Mouse (Mus musculus) MEL (cell line): ENCODE results near the gene Krtap4-9. TPM values are rescaled to one million over a fixed set of nuclear protein-coding genes. Genes with fewer than 3 reads are reported as not detected.
"Not testable (repeated sequence)": the region's sequence is repeated elsewhere in the genome, so short reads cannot be mapped to it uniquely, and the experiment has no call there.

Experiments used
- DNase-seq: peaks from one replicate; pipeline ENCODE4 v3.0.0; 2011; ENCODE audit warnings: low read depth, low spot score
- H3K27ac ChIP-seq: 2 replicates; pipeline ENCODE4 v1.5.1; 2012; ENCODE audit warnings: low read depth, mild to moderate bottlenecking, control low read depth, low read length, moderate library complexity; ENCODE audit not compliant: control insufficient read depth
- H3K27me3 ChIP-seq, 2 experiments: fragments of 150-350 bp in 1 of 2; sonication (generic) in 1 of 2; 2 replicates each; pipeline ENCODE4 v1.6.1; 2012; ENCODE audit warnings: low read length in 2 of 2, mild to moderate bottlenecking in 2 of 2, improper control_type of control experiment in 1 of 2, moderate library complexity in 1 of 2; ENCODE audit not compliant: insufficient read depth in 2 of 2, control insufficient read depth in 1 of 2
- H3K36me3 ChIP-seq, 2 experiments: 2 replicates each; pipeline ENCODE4 v1.6.1; 2012 to 2014; ENCODE audit warnings: low read length in 2 of 2, improper control_type of control experiment in 1 of 2, inconsistent platforms in 1 of 2, mild to moderate bottlenecking in 1 of 2; ENCODE audit not compliant: insufficient read depth in 2 of 2, control insufficient read depth in 1 of 2
- H3K4me1 ChIP-seq, 2 experiments: fragments of 150-350 bp in 1 of 2; sonication (generic) in 1 of 2; 2 replicates each; pipeline ENCODE4 v1.6.1; 2012; ENCODE audit warnings: low read length in 2 of 2, improper control_type of control experiment in 1 of 2, mild to moderate bottlenecking in 1 of 2; ENCODE audit not compliant: insufficient read depth in 2 of 2, control insufficient read depth in 1 of 2
- H3K4me3 ChIP-seq, 2 experiments: fragments of 150-350 bp in 1 of 2; sonication (generic) in 1 of 2; 2 replicates each; pipeline ENCODE4 v1.5.1; 2012; ENCODE audit warnings: low read depth in 2 of 2, low read length in 2 of 2, mild to moderate bottlenecking in 2 of 2, moderate library complexity in 2 of 2, control low read depth in 1 of 2, improper control_type of control experiment in 1 of 2; ENCODE audit not compliant: control insufficient read depth in 1 of 2, insufficient read depth in 1 of 2
- H3K79me2 ChIP-seq: 2 replicates; pipeline ENCODE4 v1.6.1; 2012; ENCODE audit warnings: mild to moderate bottlenecking, low read length, moderate library complexity; ENCODE audit not compliant: control insufficient read depth, poor library complexity, insufficient read depth
- H3K9ac ChIP-seq: 2 replicates; pipeline ENCODE4 v1.6.1; 2012; ENCODE audit warnings: low read depth, mild to moderate bottlenecking, control low read depth, low read length, moderate library complexity; ENCODE audit not compliant: control insufficient read depth, poor library complexity, severe bottlenecking
- H3K9me3 ChIP-seq: fragments of 150-350 bp; sonication (generic); replicated peaks from 2 replicates; pipeline ENCODE4 v1.6.1; 2012; ENCODE audit warnings: mild to moderate bottlenecking, low read length, improper control_type of control experiment, moderate library complexity; ENCODE audit not compliant: insufficient read depth
- CTCF ChIP-seq, 3 experiments: IDR thresholded peaks in 2 of 3; conservative IDR thresholded peaks in 1 of 3; 2 replicates each; pipeline ENCODE4 v1.5.1; 2011 to 2012; ENCODE audit warnings: low read length in 3 of 3, low read depth in 2 of 3, mild to moderate bottlenecking in 2 of 3, improper control_type of control experiment in 1 of 3, inconsistent platforms in 1 of 3, mixed read lengths in 1 of 3, moderate library complexity in 1 of 3; ENCODE audit not compliant: control insufficient read depth in 1 of 3, insufficient read depth in 1 of 3, poor library complexity in 1 of 3, severe bottlenecking in 1 of 3
- ELF1 ChIP-seq: IDR thresholded peaks from 2 replicates; pipeline ENCODE4 v1.6.1; 2014; ENCODE audit warnings: low read depth, mild to moderate bottlenecking, inconsistent platforms, low read length, improper control_type of control experiment, moderate library complexity
- ETS1 ChIP-seq: IDR thresholded peaks from 2 replicates; pipeline ENCODE4 v1.6.1; 2012; ENCODE audit warnings: low read depth, mild to moderate bottlenecking, inconsistent platforms, low read length, improper control_type of control experiment, moderate library complexity
- GABPA ChIP-seq: IDR thresholded peaks from 2 replicates; pipeline ENCODE4 v1.6.1; 2012; ENCODE audit warnings: low read depth, mild to moderate bottlenecking, inconsistent platforms, low read length, improper control_type of control experiment, moderate library complexity
- GATA1 ChIP-seq: IDR thresholded peaks from 2 replicates; pipeline ENCODE4 v1.6.1; 2011; ENCODE audit warnings: low read depth, low read length, improper control_type of control experiment
- HCFC1 ChIP-seq: IDR thresholded peaks from 2 replicates; pipeline ENCODE4 v1.6.1; 2012; ENCODE audit warnings: low read depth, mild to moderate bottlenecking, inconsistent platforms, low read length, improper control_type of control experiment, moderate library complexity
- JUND ChIP-seq: IDR thresholded peaks from 2 replicates; pipeline ENCODE4 v1.6.1; 2011; ENCODE audit warnings: low read depth, mild to moderate bottlenecking, improper control_type of control experiment, low read length
- KAT2A ChIP-seq: conservative IDR thresholded peaks from 2 replicates; pipeline ENCODE4 v1.6.1; 2012; ENCODE audit warnings: low read depth, low read length, improper control_type of control experiment, inconsistent platforms
- MAX ChIP-seq: IDR thresholded peaks from 2 replicates; pipeline ENCODE4 v1.6.1; 2011; ENCODE audit warnings: low read length, improper control_type of control experiment
- MAZ ChIP-seq: IDR thresholded peaks from 2 replicates; pipeline ENCODE4 v1.6.1; 2012; ENCODE audit warnings: low read depth, mild to moderate bottlenecking, inconsistent platforms, low read length, improper control_type of control experiment
- MEF2A ChIP-seq: IDR thresholded peaks from 2 replicates; pipeline ENCODE4 v1.6.1; 2014; ENCODE audit warnings: low read depth, mild to moderate bottlenecking, inconsistent platforms, low read length, improper control_type of control experiment; ENCODE audit not compliant: poor library complexity, insufficient replicate concordance, severe bottlenecking; ENCODE audit errors: extremely low read depth
- MXI1 ChIP-seq: IDR thresholded peaks from 2 replicates; pipeline ENCODE4 v1.6.1; 2011; ENCODE audit warnings: mild to moderate bottlenecking, low read depth, low read length, improper control_type of control experiment
- SIN3A ChIP-seq: IDR thresholded peaks from 2 replicates; pipeline ENCODE4 v1.6.1; 2012; ENCODE audit warnings: low read length, improper control_type of control experiment, inconsistent platforms
- TBP ChIP-seq: IDR thresholded peaks from 2 replicates; pipeline ENCODE4 v1.8.0; 2011; ENCODE audit warnings: low read depth, low read length, improper control_type of control experiment
- UBTF ChIP-seq: IDR thresholded peaks from 2 replicates; pipeline ENCODE4 v1.6.1; 2012; ENCODE audit warnings: low read depth, mild to moderate bottlenecking, inconsistent platforms, low read length, improper control_type of control experiment, moderate library complexity, borderline replicate concordance; ENCODE audit not compliant: insufficient read depth
- USF1 ChIP-seq: IDR thresholded peaks from 2 replicates; pipeline ENCODE4 v1.6.1; 2014; ENCODE audit warnings: low read depth, mild to moderate bottlenecking, inconsistent platforms, low read length, improper control_type of control experiment, moderate library complexity
- ZKSCAN1 ChIP-seq: IDR thresholded peaks from 2 replicates; pipeline ENCODE4 v1.6.1; 2012; ENCODE audit warnings: low read depth, mild to moderate bottlenecking, inconsistent platforms, low read length, improper control_type of control experiment, moderate library complexity
- ZMIZ1 ChIP-seq: IDR thresholded peaks from 2 replicates; pipeline ENCODE4 v1.6.1; 2012; ENCODE audit warnings: low read depth, mild to moderate bottlenecking, inconsistent platforms, low read length, improper control_type of control experiment, moderate library complexity
- polyA plus RNA-seq, 2 experiments: library from polyadenylated mRNA; stranded (reverse) in 1 of 2; unstranded in 1 of 2; fragments of >175 nt in 1 of 2; fragments of >200 nt in 1 of 2; gene quantifications; 2 replicates each; pipeline versions ENCODE4 v1.2.1 to v1.2.4; 2012; ENCODE audit warnings: low replicate concordance in 2 of 2, low read depth in 1 of 2; ENCODE audit not compliant: insufficient read length in 2 of 2, insufficient read depth in 1 of 2, missing spikeins in 1 of 2
- total RNA-seq: library from RNA; depleted of rRNA; stranded (reverse); fragments of 300-350 nt; gene quantifications from 2 replicates; pipeline ENCODE4 v1.2.3, GENCODE M21; 2012

Krtap4-9 gene
- total and polyA plus RNA-seq, 3 experiments = not detected

DNA sequence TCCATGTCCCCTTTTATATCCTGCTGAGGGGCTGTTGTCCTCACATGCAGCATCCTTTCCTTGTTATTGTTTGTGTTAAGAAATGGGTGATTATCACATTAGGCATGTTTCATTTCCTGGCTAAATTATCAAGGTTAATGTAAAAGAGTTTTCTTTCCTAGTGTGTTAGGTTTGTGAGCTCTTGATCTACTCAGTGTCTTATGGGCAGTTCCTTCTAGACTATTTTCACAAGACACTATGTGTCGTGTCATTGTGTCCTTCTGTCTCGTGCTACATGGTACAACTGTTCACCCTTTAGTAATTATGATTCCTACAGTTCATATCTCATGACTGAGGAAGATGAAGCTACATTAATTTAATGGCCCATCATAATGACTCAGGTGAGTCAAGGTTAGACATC lies 8.4 kb downstream of the Krtap4-9 start, which contains the start of gene Gm11596:
Gene Gm11596, minus strand, starts transcription at position 101 of the 400 bp plus-strand sequence.
- no peak within 1 kb of the TSS for H3K9ac ChIP-seq
- no peaks in the 10 kb centered on the region for H3K36me3 ChIP-seq
- TF ChIP-seq KAT2A (no peak), MAX (no peak), SIN3A (no peak), TBP (no peak), MXI1 (no peak), ETS1 (no peak), JUND (no peak), ELF1 (no peak), CTCF (IDR thresholded peaks at IDR 0.05 in 2 of 3, conservative IDR thresholded peaks at IDR 0.05 in 1 of 3; ENCODE audit: control insufficient read depth in 1 of 3, insufficient read depth in 1 of 3, low read depth in 2 of 3, low read length in 3 of 3, poor library complexity in 1 of 3, severe bottlenecking in 1 of 3) (no peak), HCFC1 (no peak), GATA1 (no peak), ZKSCAN1 (no peak), USF1 (no peak), ZMIZ1 (no peak), UBTF (no peak), MAZ (no peak), MEF2A (no peak), GABPA (no peak)
- no peaks in the 10 kb centered on the region for H3K27me3 ChIP-seq
- H3K9me3 ChIP-seq = no peaks in the 10 kb centered on the region; the same call in 1 of the 2 replicates
- no peak within 1 kb of the TSS for H3K4me3 ChIP-seq
- DNase-seq = no peak
- no peaks in the 10 kb centered on the region for H3K4me1 ChIP-seq
- no peaks in the 10 kb centered on the region for H3K79me2 ChIP-seq
- H3K27ac ChIP-seq = no peak within 1 kb of the TSS

GRCm38 (mm10) chr11:99798832-99799231 lies 13.8 kb downstream of the Krtap4-9 start, which contains the start of gene Gm11569:
Gene Gm11569, minus strand, starts transcription at chr11:99798932.
- not testable (repeated sequence) for H3K9ac ChIP-seq, H3K4me3 ChIP-seq, H3K79me2 ChIP-seq, H3K27ac ChIP-seq, DNase-seq, H3K36me3 ChIP-seq, H3K27me3 ChIP-seq, H3K9me3 ChIP-seq, H3K4me1 ChIP-seq

DNA sequence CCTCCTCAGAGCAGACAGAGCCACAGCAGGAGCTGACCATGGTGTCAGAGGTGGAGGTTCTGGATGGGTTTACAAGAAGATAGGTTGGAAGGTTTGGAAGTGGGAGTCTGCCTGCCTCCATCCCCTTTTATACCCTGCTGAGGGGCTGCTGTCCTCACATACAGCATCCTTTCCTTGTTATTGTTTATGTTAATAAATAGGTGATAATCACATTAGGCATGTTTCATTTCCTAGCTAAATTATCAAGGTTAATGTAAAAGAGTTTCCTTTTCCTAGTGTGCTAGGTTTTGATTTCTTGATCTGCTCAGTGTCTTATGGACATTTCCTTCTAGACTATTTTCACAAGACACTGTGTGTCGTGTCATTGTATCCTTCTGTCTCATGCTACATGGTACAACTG lies 19.3 kb downstream of the Krtap4-9 start, which contains the start of gene Gm11554:
Gene Gm11554, minus strand, starts transcription at position 101 of the 400 bp plus-strand sequence.
- not testable (repeated sequence) for DNase-seq, H3K27me3 ChIP-seq, H3K4me3 ChIP-seq, H3K36me3 ChIP-seq, H3K9ac ChIP-seq, H3K9me3 ChIP-seq, H3K27ac ChIP-seq, H3K79me2 ChIP-seq, H3K4me1 ChIP-seq

DNA sequence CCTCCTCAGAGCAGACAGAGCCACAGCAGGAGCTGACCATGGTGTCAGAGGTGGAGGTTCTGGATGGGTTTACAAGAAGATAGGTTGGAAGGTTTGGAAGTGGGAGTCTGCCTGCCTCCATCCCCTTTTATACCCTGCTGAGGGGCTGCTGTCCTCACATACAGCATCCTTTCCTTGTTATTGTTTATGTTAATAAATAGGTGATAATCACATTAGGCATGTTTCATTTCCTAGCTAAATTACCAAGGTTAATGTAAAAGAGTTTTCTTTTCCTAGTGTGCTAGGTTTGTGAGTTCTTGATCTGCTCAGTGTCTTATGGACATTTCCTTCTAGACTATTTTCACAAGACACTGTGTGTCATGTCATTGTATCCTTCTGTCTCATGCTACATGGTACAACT lies 24.8 kb downstream of the Krtap4-9 start, which contains the start of gene Krtap4-13:
Gene Krtap4-13, minus strand, starts transcription at position 101 of the 400 bp plus-strand sequence.
- H3K27ac ChIP-seq, H3K9me3 ChIP-seq, DNase-seq, H3K4me1 ChIP-seq, H3K36me3 ChIP-seq, H3K79me2 ChIP-seq, H3K4me3 ChIP-seq, H3K9ac ChIP-seq, H3K27me3 ChIP-seq: not testable (repeated sequence)
